Mouse (Mus musculus): ENCODE data around the gene Tagln2. TPM values are rescaled to one million over a fixed set of nuclear protein-coding genes. Genes with fewer than 3 reads are reported as not detected.

Tagln2 gene
- polyA plus RNA-seq (2012; rRNA removed) = 240 and 287 TPM in 2 replicates

- no peak for DNase-seq (ENCODE audit: low read depth)
Observed at GRCm38 (mm10) chr1:172499765-172500441, at the start of gene Tagln2. Gene Tagln2, plus strand, starts transcription at chr1:172500047.

- DNase-seq (ENCODE audit: low read depth) = no peak
Observed at GRCm38 (mm10) chr1:172450226-172450625, 49.6 kb upstream of the Tagln2 start.

GRCm38 (mm10) chr1:172450848-172451470 lies 48.9 kb upstream of the Tagln2 start:
- DNase-seq (ENCODE audit: low read depth) = no peak

GRCm38 (mm10) chr1:172452911-172453310 lies 46.9 kb upstream of the Tagln2 start:
- no peak for DNase-seq (ENCODE audit: low read depth)

GRCm38 (mm10) chr1:172453810-172454209 lies 46.0 kb upstream of the Tagln2 start:
- DNase-seq (ENCODE audit: low read depth) = no peak

- DNase-seq (ENCODE audit: low read depth) = no peak
Observed at GRCm38 (mm10) chr1:172455416-172455815, 44.4 kb upstream of the Tagln2 start.

- peak; percentile 60 for DNase-seq (ENCODE audit: low read depth)
Observed at GRCm38 (mm10) chr1:172456001-172456677, 43.7 kb upstream of the Tagln2 start.

GRCm38 (mm10) chr1:172457196-172457595 lies 42.7 kb upstream of the Tagln2 start:
- DNase-seq (ENCODE audit: low read depth) = no peak

GRCm38 (mm10) chr1:172458041-172458440 lies 41.8 kb upstream of the Tagln2 start:
- DNase-seq (ENCODE audit: low read depth) = no peak

GRCm38 (mm10) chr1:172461602-172462001 lies 38.2 kb upstream of the Tagln2 start:
- DNase-seq (ENCODE audit: low read depth) = no peak

- DNase-seq (ENCODE audit: low read depth) = no peak
Observed at GRCm38 (mm10) chr1:172462534-172462933, 37.3 kb upstream of the Tagln2 start.

GRCm38 (mm10) chr1:172463387-172464333 lies 36.2 kb upstream of the Tagln2 start:
- DNase-seq (ENCODE audit: low read depth) = no peak

- DNase-seq (ENCODE audit: low read depth) = no peak
Observed at GRCm38 (mm10) chr1:172468301-172468877, 31.5 kb upstream of the Tagln2 start.

- DNase-seq (ENCODE audit: low read depth) = no peak
Observed at GRCm38 (mm10) chr1:172469373-172469772, 30.5 kb upstream of the Tagln2 start.

- no peak for DNase-seq (ENCODE audit: low read depth)
Observed at GRCm38 (mm10) chr1:172469810-172470448, 29.9 kb upstream of the Tagln2 start.

GRCm38 (mm10) chr1:172472909-172473308 lies 26.9 kb upstream of the Tagln2 start:
- DNase-seq (ENCODE audit: low read depth) = no peak

GRCm38 (mm10) chr1:172474196-172474595 lies 25.7 kb upstream of the Tagln2 start:
- no peak for DNase-seq (ENCODE audit: low read depth)

GRCm38 (mm10) chr1:172475054-172475741 lies 24.6 kb upstream of the Tagln2 start, which contains the start of gene Slamf9:
Gene Slamf9, plus strand, starts transcription at chr1:172475358.
- no peak for DNase-seq (ENCODE audit: low read depth)

GRCm38 (mm10) chr1:172478020-172478419 lies 21.8 kb upstream of the Tagln2 start:
- DNase-seq (ENCODE audit: low read depth) = no peak

GRCm38 (mm10) chr1:172480376-172480775 lies 19.5 kb upstream of the Tagln2 start:
- DNase-seq (ENCODE audit: low read depth) = peak; percentile 92

All from gonadal fat pad, adult 2 months (tissue).